Mouse (Mus musculus) embryo, embryonic 10 days (tissue): ENCODE results near the gene Phf13.
"Not testable (repeated sequence)": the region's sequence is repeated elsewhere in the genome, so short reads cannot be mapped to it uniquely, and the experiment has no call there.

ENCODE experiments used
- DNase-seq: peaks from one replicate; pipeline ENCODE4 v3.0.0-alpha.2; 2015; ENCODE audit warnings: low spot score

Phf13 gene

GRCm38 (mm10) chr4:151996173-151996950, at the start of gene Phf13:
Gene Phf13 (minus strand): TSS chr4:151996258.
- peak; percentile 100 for DNase-seq

GRCm38 (mm10) chr4:152044609-152045008, 48.6 kb upstream of the Phf13 start:
- DNase-seq: no peak

DNA sequence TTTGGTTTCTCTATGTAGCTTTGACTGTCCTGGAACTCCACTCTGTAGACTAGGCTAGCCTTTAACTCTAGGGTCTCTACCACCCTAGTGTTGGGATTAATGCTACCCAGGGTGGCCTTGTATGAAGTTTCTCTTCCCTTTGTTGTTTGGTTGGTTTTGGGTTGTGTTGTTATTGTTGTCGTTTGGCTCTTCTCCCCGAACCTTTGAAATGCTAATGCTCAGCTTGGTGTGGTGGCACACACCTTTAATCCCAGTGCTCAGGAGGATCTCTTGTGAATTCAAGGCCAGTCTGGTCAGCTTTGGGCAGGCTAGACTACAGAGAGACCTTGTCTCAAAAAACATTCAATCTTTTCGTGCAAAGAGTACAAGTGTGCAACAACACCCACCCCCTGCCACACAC, 47.1 kb upstream of the Phf13 start:
- no peak for DNase-seq

- no peak for DNase-seq
Measured at GRCm38 (mm10) chr4:152041924-152042641, 46.0 kb upstream of the Phf13 start.

DNA sequence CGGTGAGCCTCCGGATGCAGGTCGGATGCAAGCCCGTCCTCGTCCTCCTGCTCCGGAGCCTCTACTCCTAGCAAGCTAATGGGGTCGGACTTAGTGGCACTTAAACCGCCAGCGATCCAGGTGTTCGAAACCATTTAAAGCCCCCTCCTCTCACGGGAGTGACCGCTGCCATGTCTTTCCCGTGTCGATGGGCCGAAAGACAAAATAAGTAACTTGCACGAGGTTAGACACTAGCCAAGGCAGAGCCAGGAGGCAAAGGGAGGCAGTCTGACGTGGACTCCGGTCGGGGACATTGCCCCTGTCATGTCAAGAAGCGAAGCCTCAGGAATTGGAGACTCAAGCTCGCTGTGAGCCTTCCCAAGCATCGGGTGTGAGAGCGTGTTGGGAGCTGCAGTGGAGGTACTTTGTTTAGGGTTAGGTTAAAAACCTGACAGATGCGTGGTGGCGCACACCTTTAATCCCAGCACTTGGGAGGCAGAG, 43.8 kb upstream of the Phf13 start:
- DNase-seq: no peak

DNA sequence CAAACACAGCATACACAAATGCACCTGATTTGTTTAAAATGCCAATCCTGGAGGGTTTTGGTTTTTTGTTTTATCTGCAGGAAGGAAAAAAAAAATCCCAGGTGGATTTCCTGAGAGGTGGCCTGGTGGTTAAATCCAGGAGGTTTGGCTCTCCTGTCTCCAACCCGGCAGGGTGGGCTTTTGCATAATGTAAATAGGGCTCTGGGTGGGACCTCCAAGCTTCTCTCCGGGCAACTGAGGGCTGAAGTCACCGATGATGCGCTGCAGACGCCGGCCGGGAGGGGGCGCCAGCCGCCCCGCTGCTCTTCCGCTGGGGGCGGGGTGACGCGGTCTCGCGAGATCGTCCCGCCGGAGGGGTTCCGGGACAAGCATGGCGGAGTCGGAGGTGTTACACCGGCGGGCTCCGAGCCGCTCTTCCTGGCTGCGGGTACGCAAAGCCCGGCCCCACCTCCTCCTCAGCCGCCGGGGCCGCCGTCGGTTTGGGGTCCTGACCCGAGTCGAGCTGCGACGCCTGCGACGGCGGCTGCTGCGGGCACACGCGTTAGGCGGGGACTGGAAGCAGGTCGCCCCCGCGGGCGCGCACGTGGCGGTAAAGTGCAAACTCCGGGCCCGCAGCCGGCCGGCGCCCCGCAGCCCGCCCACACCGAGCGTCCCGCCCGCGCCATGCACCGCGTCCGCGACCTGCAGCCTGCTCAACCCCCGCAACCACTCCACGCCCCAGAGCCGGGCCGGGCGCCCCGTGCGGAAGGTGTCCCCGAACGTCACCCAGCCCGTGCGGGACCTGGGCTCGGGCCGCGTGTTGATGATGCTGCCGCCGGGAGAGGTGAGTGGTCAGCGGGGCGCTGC, 43.1 kb upstream of the Phf13 start, which contains the start of gene Nol9:
TSS of gene Nol9 (plus strand) at position 337 of the 846 bp plus-strand sequence.
- DNase-seq: peak; percentile 91

GRCm38 (mm10) chr4:152038225-152038984, 42.3 kb upstream of the Phf13 start, which contains the start of gene Tas1r1:
Gene Tas1r1 (minus strand): TSS chr4:152038568.
- DNase-seq: no peak

GRCm38 (mm10) chr4:152036464-152036863, 40.4 kb upstream of the Phf13 start:
- DNase-seq: not testable (repeated sequence)

GRCm38 (mm10) chr4:152032922-152033321, 36.9 kb upstream of the Phf13 start:
- DNase-seq: no peak

DNA sequence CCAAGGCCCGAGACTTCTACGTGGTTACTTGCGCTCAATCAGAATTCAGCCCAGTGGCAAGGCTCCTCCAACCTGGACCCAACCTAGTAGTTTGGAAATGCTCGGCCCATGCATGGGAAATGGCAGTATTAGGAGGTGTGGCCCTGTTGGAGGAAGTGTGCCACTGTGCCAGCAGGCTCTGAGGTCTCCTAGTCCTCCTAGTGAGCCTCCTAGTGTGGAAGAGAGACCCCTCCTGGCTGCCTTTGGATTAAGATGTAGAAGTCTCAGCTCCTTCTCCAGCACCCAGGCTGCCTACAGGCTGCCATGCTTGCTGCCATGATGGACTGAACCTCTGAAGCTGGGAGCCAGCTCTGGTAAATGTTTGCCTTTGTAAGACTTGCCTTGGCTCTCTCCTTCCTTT, 33.9 kb upstream of the Phf13 start:
- no peak for DNase-seq

DNA sequence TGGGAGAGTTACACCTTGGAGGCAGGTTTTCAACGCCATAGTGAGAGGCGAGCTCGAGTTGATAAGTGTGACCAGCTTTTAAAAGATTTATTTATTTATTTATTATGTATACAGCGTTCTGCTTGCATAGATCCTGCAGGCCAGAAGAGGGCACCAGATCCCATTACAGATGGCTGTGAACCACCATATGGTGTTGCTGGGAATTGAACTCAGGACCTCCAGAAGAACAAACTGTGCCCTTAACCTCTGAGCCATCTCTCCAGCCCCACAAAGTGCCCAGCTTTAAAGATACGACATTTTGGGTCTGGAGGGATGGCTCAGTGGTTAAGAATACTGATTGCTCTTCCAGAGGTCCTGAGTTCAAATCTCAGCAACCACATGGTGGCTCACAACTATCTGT, 33.0 kb upstream of the Phf13 start:
- DNase-seq: no peak

DNA sequence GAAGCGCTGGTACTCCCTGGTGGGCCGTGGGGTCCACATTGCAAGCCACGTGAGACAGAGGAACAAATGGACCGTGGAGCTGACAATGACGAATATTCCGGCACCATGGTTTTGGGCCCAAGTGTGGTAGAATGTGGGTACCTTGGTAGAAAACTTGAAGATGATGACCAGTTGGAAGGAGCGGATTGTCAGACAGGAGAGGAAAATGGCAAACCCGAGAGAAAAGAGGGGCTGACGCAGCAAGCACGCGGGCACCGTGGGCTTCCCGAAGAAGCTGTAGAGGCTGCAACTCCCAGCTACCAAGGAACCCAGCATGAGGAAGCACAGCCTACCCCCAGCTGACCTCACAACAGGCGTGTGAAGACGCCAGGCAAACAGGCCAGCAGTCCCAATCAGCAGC, 32.4 kb upstream of the Phf13 start:
- DNase-seq: no peak

DNA sequence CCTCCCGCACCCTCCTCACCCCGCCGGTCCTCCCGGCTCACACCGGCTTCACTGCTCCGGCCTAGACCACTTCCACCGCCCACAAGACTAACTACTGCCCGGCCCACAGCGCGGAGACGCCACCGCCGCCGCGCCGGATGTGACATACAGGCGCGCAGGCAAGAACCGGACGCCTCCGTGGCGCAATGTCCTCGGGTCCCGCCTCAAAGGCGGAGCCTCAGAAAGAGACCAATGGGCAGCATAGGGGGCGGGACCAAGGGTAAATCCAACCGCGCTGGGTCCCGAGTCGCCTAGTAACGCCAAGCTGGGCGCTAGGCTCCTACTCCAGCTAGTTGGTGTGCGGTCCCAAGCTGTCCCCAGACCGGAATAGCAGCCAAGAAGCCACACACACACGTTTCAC, 31.5 kb upstream of the Phf13 start, which contains the start of gene Zbtb48:
TSS of gene Zbtb48 (minus strand) at position 148 of the 400 bp plus-strand sequence.
- peak; percentile 98 for DNase-seq

- peak; percentile 40 for DNase-seq
Measured at GRCm38 (mm10) chr4:152026751-152027508, 30.9 kb upstream of the Phf13 start.

- no peak for DNase-seq
Measured at GRCm38 (mm10) chr4:152024525-152024924, 28.5 kb upstream of the Phf13 start.

- DNase-seq: no peak
Measured at GRCm38 (mm10) chr4:152022506-152022905, 26.4 kb upstream of the Phf13 start.

- no peak for DNase-seq
Measured at GRCm38 (mm10) chr4:152021568-152022097, 25.6 kb upstream of the Phf13 start.

DNA sequence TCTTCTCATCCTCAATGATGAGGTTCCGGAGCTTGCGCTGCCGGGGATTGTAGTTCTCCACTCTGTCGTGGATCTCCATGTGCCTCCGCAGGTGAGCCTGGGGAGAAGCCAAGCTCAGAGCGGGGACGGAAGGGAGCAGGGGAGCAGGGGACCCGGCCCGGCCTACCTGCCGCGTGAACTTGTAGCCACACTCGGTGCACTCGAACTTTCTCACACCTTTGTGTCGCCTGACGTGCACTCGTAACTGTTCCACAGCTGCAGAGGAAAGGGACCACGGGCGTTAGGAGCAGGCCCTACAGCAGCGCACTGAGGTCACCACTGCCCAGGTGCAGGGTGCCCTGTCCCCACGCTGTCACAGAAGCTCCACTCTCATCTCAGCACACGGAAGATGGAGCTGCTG, 24.0 kb upstream of the Phf13 start:
- DNase-seq: no peak

DNA sequence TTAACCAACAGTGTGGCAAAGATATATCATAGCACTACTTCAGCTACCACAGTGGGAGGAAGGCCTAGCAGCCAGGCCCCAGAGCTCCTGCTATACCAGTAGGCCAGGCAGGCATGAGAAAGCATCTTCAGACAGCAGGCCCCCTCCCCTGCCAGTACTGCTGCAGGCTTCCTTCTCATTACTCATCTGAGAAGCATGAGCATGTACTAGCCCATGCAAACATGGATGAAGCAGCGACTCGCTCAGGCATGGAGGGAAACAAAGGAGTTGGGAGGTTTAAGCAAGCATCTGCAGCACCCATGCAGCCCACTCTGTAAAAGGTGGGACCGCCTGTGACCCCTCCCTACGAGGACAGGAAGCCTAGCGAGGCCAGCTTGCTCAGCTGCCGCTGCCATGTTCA, 23.0 kb upstream of the Phf13 start:
- DNase-seq: no peak
